Mouse (Mus musculus): Measurements from ENCODE around the gene Ppp1r9b. TPM values are rescaled to one million over a fixed set of nuclear protein-coding genes. Genes with fewer than 3 reads are reported as not detected.
A peak's percentile ranks its signal among the peaks of the same experiment; 100 is the strongest.
"Not testable (repeated sequence)": the region's sequence is repeated elsewhere in the genome, so short reads cannot be mapped to it uniquely, and the experiment has no call there.

Ppp1r9b gene
- total RNA-seq (2022) = 100 to 1,000 TPM; 819 to 832 (median 829) TPM

DNA sequence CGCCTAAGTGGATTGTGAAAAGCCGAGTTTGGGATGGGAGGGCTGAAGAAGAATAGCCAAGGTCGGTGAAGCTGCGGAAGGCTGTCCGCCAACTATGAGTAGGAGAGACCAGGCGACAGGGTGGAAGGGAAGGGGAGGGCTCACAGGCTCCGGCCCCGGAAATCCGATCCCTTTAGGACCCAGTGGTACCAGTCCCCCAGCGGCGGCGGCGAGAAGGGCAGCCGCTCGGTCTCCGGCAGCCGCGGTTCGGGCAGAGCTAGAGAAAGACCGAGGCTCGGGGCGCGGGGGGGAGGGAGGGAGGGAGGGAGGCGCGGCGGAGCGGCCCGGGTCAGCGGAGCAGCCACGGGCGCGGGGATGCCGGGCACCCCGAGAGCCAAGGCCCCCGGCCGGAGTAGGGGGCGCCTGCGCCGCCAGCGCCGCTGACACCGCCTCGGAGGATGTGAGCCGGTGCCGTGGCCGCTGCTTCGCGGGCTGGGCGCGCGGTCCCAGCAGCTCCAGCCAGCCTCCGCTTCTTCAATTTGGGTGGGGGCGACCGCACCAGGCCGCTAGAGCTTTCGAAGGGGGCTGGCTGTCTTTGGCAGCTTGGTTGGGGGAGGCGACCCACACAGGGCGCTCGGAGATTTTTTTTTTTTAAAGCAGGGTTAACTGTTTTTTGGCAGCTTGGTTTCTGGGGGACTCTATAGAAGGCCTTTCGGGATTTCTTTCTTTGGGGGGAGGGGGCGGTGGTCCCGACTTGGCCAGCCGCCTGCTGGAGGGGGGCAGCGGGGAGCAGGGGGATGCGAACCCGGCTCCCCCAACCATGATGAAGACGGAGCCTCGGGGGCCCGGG, at the start of gene Ppp1r9b:
Gene Ppp1r9b (plus strand): TSS at position 287 of the 829 bp plus-strand sequence.
- DNase-seq (ENCODE audit: low spot score in 2 of 2) = peak; percentile 86 to 88

DNA sequence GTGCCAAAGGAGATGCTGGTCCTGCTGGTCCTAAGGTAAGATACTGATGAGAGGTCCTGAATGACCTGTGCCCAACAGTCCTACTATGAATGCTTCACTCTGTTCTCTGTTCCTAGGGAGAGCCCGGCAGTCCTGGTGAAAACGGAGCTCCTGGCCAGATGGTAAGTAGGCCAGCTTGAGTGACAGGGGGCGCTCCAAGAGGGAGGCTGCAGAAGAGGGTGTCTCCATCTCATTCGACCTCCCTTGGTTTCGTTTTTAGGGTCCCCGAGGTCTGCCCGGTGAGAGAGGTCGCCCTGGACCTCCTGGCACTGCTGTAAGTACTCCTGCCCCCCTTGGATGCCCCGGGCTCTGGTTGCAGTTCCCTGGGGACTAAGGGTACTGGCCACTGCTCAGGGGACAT, 49.7 kb upstream of the Ppp1r9b start:
- no peak for DNase-seq (ENCODE audit: low spot score in 2 of 2)

DNA sequence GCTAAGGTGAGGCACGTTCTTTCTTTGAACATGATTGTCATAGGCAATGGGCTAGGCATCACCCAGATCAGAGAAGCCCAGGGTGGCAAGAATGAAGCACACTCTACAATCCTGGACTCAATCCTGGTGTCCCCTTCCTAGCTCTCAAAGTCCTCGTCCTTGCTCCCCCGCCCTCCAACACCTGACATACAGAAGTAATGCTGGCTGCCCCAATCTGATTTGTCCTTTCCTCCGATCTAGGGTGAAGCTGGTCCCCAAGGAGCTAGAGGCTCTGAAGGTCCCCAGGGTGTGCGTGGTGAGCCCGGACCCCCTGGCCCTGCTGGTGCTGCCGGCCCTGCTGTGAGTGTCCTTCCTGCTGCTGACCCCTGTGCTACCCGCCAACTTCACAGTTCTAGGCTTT, 49.1 kb upstream of the Ppp1r9b start:
- DNase-seq (ENCODE audit: low spot score in 2 of 2) = no peak

DNA sequence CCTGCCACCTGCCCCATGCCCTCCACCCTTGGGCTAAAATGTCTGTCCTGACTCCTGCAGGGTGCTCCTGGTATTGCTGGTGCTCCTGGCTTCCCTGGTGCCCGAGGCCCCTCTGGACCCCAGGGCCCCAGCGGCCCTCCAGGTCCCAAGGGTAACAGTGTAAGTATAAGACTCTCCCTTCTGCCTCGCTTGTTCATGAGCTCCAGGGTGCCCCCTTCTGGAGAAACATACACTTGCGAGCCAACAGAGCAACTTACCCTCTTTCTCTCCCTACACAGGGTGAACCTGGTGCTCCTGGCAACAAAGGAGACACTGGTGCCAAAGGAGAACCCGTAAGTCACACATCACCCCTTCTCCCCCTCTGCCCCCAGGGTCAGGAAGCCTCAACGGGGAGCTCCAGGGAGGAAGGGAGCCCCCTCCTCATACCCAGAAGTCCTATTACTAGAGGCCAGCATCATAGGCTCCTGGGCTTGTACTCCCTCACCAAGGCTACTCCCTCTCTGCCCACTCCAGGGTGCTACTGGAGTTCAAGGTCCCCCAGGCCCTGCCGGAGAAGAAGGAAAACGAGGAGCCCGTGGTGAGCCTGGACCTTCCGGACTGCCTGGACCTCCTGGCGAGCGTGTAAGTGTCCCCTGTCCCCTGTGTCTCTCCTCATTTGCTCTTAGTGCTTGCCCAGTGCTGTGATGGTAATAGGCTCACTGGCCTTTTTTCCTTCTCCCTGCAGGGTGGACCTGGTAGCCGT, 48.4 kb upstream of the Ppp1r9b start:
- DNase-seq (ENCODE audit: low spot score in 2 of 2) = peak in 1 of 2 experiments; percentile 48

DNA sequence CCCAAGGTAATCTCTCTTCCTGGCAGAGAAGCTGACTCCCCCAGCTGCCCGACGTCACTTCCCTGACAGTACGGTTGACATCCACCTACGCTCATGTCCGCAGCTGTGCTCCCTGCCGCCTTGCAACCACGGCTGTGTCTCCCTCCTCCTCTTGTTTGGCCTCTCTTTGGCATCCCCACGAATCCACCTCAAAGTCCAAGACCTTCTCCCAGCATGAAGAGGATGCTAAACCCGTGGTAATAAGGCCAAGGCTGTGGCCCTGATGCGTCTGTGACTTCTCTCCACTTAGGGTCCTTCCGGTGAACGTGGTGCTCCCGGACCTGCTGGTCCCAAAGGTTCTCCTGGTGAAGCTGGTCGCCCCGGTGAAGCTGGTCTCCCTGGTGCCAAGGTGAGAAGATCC, 47.8 kb upstream of the Ppp1r9b start:
- DNase-seq (ENCODE audit: low spot score in 2 of 2) = no peak

DNA sequence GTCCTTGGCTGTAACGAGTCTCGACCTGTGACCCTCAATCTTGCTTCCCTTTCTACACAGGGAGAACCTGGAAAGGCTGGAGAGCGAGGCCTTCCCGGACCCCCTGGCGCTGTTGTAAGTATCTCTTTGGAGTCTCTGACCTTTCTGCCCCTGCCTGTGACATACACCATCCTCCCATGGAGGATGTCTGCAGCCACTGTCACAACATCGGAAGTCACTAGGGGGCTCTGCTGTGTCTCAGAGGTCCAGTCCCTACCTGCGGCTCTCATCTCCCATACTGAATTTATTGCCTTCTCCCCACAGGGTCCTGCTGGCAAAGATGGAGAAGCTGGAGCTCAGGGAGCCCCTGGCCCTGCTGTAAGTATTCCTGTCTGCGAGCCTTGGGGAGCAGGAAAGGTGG, 46.5 kb upstream of the Ppp1r9b start:
- DNase-seq (ENCODE audit: low spot score in 2 of 2) = no peak

DNA sequence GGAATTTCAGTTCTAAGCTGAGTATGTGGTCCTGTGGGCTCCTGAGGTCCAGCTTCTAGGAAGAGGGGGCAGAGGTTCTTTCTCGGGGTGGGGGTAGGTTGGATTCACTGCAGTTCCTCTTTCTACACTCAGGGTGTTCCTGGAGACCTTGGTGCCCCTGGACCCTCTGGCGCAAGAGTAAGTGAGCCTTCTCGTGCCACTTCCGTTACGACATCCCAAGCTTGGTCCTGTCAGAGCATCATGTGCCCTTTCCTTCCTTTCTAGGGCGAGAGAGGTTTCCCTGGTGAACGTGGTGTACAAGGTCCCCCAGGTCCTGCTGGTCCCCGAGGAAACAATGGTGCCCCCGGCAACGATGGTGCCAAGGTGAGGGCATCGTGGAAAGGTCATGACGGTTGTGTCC, 45.6 kb upstream of the Ppp1r9b start:
- no peak for DNase-seq (ENCODE audit: low spot score in 2 of 2)

DNA sequence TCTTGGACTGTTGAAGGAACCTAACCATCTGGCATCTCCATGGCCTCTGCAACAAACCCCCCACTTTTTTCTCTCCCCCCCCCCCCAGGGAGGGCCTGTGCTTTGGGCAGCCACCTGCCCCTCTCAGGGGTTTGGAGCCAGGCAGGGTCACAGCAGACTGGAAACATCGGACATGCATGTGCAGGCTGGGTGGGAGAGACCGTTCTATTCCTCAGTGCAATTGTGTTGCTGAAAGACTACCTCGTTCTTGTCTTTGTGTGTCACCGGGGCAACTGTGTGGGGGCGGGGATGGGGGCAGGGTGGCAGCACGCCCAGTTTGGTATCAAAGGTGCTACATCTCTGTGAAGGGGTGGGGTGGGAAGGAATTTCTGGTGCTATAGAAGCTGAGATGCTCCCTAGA, 38.7 kb upstream of the Ppp1r9b start:
- no peak for DNase-seq (ENCODE audit: low spot score in 2 of 2)

DNA sequence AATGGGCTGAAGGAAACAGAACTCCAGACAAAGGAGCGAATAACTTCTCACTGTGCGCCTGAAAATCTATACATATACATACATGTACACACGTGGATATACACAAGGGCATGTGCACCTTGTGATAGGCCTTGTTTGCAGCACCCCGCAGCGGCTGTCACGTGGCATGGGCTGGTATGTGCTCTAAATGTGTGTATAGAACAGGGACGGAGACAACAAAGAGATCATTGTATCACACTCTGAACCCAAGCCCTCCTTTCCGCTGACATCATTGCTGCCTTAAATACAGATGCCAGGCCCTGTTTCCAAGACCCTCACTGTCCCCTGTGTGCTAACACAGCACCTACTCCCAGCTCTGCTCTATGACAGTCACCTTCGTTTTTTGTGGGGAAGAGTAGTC, 35.7 kb upstream of the Ppp1r9b start:
- DNase-seq (ENCODE audit: low spot score in 2 of 2) = no peak

DNA sequence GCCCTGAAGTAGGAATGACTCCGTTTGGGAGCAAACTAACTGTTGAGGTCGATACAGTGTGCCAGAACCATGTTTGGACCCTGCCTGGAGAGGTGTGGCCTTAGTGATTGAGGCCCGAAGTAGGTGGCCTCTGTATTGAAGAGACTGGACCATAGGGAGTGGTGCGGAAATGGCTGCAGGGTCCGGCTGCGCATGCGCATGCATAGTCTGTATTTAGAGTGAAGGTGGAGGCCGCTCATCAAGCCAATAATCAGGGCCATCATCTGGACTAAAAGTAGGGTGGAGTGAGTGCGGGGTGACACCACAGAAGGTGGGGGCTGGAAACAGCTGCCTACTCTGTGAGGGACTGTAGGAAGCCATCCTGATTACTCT, 33.2 kb upstream of the Ppp1r9b start:
- no peak for DNase-seq (ENCODE audit: low spot score in 2 of 2)

DNA sequence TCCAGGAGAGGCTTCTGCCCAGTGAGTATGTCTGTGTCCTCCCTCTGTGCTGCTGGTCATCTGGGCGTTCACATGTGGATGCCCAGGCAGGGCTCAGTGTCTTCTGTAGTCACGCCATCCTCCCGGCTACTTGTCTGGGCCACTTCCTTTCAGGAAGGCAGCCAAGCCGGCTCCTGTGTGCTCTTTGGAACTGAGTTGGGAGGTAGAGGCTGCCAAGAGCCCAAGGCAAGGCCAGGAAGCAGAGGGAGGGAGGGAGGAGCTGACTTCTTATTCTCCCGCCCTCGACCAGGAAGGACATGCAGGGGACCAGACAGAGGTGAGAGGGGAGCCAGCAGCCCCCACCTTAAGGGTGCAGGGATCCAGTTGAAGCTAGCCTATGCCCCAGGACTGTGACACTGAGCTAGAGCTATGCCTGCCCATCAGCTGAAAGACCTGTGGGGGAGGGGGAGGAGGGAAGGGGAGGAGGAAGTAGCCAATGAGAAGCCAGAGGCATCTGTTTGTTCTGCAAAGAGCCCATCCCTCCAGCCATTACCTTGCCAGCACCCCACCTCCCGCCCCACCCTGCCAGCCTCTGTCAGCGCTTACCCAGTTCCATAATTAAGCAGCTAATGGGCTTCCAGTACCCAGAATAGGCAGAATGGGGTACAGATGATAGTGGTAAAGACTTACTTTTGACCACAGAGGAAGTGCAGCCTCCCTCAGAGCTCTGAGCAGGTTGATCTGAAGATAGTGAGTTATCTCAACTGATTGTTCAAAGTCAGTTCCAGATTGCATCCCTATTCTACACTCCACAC, 32.6 kb upstream of the Ppp1r9b start:
- DNase-seq (ENCODE audit: low spot score in 2 of 2) = peak in 1 of 2 experiments; percentile 45

DNA sequence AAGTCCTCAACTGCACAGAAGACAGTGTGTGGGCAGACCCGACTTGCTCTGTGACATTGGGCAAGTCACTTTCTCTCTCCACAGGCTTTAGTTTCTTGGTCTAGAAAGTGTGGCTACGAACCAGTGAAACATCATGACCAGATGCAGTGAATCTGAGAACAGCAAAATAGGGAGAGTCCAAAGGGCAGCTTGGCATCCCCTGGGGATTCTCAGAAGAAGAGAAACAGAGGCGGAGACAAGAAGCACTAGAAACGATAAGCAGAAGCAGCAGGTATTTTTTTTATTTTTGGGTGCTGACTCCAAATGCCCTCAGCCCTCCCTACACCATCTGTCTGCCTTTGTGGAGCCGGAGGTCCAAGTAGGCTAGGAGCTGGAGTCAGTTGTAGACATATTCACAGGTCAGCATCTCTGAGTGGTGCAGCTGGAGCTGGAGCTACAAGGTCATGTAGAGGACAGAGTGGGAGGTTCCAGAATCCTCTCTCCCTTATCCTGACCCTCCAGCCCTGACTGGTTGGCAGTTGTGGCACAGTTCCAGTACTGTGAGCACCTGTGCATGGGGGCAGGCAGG, 28.2 kb upstream of the Ppp1r9b start:
- DNase-seq (ENCODE audit: low spot score in 2 of 2) = no peak

DNA sequence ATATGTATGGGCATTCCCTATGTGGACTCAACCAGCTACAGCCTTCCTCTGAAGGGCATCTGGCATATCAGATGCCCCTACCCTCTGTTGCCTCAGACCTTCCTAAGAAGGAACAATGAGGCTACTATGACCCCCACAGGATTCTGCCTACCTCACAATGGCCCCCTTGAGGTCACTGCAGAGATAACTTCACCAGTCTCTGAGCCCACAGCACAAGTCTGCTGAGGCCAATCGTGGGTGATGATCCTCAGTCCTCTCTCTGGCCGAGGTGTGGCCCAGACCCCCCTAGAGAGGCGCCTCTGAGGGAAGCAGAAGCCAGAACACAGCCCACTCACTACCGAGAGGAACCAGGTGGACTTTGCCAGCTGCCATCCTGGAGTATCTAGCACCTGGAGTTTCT, 23.4 kb upstream of the Ppp1r9b start, which contains the start of gene Hils1:
Gene Hils1 (plus strand): TSS at position 175 of the 400 bp plus-strand sequence.
- DNase-seq (ENCODE audit: low spot score in 2 of 2) = no peak

DNA sequence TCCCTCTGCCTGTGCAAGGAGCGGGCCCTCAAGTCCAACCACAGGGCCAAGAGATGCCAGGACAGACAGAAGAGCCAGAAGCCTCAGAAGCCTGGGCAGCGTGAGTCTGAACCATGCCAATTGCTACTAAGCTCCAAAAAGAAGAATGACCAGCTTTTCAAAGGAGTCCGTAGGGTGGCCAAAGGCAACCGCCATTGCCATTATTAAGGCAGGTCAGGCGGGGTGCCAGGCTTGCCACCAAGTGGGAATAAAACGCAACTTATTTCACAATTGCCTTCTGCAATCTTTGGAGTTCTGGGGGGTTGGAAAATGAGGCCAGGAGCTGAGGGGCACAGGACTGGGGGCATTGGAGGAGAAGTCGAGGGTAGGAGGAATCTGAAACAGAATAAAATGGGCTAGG, 22.6 kb upstream of the Ppp1r9b start:
- no peak for DNase-seq (ENCODE audit: low spot score in 2 of 2)

DNA sequence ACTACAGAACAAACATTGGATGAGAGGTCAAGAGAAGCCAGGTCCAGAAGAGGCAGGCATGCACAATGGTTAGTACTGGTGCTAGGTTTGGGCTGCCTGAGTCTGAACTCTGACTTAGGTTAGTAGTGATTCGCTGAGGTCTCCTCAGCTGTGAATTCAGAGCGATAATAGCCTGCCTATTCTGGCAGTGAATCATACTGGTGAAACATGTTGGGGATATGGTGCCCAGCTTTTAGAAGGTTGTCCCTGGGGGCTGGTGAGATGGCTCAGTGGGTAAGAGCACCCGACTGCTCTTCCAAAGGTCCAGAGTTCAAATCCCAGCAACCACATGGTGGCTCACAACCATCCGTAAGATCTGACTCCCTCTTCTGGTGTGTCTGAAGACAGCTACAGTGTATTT, 21.1 kb upstream of the Ppp1r9b start:
- DNase-seq (ENCODE audit: low spot score in 2 of 2) = not testable (repeated sequence)

DNA sequence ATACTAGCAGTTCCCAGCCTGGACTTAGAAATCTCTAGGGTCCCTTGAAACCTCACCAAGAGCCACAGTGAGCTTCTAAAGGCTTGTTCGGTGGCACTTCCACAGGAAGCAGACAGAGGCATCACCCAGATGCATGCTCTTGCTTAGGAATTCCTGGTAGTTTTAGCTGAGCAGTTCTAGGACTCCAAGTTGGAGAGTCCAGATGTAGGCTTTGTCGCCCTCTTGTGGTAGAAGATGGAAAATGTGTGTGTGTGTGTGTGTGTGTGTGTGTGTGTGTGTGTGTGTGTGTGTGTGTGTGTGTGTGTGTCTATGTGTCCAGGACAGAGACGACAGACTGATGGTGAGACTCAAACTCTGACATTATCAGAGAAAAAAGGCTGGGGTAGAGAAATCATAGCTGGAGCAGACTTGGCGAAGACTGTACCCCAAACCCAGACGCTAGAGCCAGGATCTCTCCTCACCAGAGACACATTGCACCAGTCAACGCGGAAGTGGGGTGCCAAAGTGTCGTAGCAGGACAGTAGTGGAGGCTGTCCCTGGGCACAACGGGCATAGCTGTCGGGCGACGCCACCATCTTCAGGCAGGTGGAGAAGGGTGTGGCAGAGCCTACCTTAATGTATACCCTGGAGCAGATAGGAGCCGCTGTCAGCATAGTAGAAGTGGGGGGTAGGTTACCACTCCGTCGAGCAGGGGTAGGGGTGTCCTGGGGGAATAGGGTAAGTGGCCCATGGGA, 20.5 kb upstream of the Ppp1r9b start:
- DNase-seq (ENCODE audit: low spot score in 2 of 2) = peak in 1 of 2 experiments; percentile 77

DNA sequence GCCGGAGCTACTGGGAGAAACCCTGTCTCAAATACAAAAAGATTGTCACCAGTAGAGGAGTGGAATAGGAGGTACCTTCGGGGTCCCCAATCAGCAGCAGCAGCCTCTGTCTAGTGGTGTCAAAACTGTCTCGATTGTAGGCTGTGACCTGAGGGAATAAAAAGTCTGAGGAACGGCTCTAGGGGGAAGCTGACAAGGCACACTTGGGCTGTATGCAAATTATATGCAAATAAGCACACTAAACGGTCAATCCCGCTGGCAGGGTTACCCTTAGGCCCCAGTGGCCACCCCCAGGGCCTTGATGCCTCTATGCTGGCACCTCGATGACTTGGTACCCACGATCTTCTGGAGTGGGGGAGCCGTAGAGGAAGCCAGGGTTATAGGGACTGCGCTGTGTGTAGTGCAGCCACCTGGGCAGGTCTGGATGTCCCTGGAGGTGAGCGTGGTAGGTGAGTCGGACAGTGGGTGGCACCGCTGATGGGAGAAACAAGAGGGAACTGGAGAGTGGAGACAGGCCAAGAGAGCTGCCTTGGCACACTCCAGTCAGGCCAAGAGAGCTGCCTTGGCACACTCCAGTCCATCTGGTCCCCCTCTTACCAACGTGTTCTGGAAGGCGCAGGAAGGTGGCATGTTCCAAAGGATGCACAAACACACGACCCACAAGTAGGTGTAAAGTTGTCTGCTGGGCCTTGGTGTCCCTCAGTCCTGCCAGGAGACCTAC, 18.8 kb upstream of the Ppp1r9b start:
- no peak for DNase-seq (ENCODE audit: low spot score in 2 of 2)

DNA sequence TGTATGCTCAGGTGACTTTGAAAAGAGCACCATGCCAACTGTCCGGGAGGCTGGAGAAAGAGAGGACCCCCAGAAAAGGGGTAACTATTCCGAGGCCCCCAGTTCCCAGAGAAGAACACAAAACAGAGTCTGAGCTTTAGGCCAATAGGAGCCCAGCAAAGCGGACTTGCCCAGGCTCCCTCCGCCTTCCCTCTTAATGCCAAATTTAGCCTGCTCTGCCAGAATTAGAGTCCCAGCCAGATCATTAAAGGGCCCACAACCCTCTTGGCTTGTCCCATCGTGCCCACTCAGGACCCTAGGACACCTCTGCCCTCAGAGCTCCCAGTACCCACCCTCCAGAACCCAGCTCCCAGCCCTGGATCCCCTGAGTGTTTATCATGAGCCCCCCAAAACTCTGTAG, 17.9 kb upstream of the Ppp1r9b start:
- DNase-seq (ENCODE audit: low spot score in 2 of 2) = no peak

DNA sequence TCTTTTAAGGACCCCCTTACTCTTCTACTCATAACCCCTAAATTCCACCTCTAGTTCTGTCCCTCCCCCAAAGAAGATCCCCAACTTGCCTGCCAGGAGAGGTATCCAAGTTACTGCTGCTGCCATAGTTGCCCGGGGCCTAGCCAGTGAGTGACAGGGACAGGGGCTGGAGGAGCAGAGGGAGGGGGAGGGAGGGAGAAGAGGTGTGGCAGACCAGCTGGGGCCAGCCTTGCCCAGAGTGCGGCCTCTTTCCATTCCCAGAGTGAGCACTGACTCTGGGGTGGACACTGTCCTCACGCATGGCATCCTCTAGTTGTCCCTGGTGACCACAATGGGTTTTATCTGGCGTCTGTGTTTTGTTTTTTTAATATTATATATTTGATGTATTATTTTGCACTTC, 17.5 kb upstream of the Ppp1r9b start:
- DNase-seq (ENCODE audit: low spot score in 2 of 2) = no peak

DNA sequence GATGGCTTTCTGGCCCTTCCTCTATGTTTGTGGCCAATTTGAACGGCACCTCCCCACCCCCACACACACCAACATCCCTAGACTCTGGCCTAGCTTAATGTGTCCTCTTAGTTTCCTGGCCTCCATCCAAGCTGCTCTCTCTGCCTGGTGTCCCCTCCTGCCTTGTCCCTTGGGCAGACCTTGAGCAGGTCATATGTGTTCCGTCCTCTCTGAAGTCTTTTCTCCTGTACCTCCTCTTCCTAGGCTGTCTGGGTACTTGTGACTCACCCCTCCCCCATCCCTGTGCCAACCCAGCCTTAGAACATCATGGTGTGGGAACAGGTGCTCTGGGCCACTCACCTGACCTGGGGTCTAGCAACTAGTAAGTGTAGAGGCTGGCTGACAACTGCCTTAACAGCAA, 15.9 kb upstream of the Ppp1r9b start:
- no peak for DNase-seq (ENCODE audit: low spot score in 2 of 2)
